Mouse (Mus musculus): ENCODE measurements around the gene Fam186a. TPM values are rescaled to one million over a fixed set of nuclear protein-coding genes. Genes with fewer than 3 reads are reported as not detected.
A peak's percentile ranks its signal among the peaks of the same experiment; 100 is the strongest.
"Not testable (repeated sequence)": the region's sequence is repeated elsewhere in the genome, so short reads cannot be mapped to it uniquely, and the experiment has no call there.

The Fam186a gene
- not detected in 2 replicates for total RNA-seq (2015; ENCODE audit: low replicate concordance)
- total RNA-seq (2017; ENCODE audit: low replicate concordance), result not detected in 2 replicates

DNA sequence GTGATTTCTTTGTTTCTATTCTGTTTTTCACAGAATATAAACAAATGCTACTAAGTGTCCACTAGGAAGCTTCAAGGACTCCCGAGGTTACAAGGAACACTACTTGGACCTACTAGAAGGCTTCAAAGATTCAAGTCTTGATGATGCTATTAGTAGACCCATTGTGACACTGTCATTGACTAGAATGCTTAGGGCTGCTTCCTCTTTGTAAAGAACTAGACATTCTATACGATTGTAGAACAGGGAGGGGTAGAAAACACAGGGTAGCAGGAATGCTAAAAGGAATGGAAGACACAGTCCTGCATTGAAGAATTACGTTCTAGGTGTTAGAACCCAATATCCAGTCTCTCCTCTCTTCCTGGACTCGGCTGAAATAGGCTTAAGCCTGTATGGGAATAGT lies at the start of gene Fam186a:
TSS of gene Fam186a (minus strand) at position 101 of the 400 bp plus-strand sequence.
- no peak for ATAC-seq (replicated peaks; ENCODE audit: low FRiP score, poor library complexity, severe bottlenecking)

DNA sequence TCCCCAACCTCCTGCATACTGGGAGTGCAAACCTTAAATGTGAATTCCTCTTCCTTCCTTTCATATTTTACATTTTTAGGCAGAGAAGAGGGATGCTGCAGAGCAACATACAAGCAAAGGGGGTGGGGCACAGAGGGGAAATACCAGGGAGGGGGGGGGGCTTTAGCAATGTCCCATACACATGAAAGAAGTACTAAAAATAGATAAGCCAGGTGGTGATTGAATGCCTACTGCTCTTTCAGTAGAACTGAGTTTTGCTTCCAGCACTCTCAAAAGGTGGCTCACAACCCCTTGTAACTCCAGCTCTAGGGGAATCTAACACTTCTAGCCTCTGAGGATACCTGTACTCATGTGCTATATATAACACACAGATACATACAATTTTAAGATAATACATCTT lies 39.3 kb upstream of the Fam186a start:
- ATAC-seq (replicated peaks; ENCODE audit: low FRiP score, poor library complexity, severe bottlenecking), result no peak

DNA sequence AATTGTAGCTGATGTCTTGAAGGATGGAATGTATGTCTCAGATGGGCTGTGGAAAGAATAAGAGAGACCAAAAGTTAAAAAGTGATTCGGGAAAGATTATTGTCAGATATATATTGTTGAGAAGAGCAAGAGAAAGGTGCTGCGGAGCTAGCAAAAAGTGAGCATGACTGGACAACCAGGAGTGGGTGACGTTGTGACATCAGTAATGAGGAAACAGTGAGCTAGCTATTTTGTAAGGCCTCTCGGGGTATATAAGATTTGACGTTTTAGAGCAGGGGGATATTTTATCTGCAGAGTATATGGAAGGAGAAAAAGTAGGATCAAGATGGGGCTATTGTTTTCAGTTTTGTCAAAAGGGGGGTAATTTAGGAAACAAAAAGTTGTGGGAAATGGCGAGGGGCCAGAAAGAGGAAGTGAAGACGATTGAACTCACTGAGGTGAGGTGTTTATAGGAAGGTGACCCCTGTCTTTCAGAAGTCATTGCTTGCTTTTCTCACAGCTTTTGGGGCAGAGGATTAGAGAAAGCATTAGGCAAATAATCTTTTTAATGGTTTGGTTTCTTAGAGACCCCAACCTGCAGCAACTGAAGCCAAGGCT lies 37.9 kb upstream of the Fam186a start:
- no peak for ATAC-seq (replicated peaks; ENCODE audit: low FRiP score, poor library complexity, severe bottlenecking)

DNA sequence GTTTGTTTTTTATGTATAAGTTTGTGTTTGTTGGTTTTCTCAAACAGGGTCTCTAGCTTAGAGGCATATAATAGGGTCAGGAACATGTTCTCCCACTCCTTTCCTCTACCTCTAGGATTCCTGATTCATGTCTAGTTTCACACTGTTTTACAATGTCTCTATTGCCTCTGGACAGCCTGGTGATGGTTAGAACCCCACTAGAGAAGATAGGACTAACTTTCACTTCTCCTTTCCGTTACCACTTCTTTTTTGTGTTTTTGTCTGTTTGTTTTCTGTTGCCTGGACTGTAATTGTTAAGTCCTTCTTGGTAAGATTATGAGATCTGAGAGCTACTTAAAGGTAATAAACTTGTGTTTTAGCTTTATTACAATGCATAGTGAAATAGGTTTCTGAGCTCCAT lies 32.5 kb upstream of the Fam186a start:
- no peak for ATAC-seq (replicated peaks; ENCODE audit: low FRiP score, poor library complexity, severe bottlenecking)

DNA sequence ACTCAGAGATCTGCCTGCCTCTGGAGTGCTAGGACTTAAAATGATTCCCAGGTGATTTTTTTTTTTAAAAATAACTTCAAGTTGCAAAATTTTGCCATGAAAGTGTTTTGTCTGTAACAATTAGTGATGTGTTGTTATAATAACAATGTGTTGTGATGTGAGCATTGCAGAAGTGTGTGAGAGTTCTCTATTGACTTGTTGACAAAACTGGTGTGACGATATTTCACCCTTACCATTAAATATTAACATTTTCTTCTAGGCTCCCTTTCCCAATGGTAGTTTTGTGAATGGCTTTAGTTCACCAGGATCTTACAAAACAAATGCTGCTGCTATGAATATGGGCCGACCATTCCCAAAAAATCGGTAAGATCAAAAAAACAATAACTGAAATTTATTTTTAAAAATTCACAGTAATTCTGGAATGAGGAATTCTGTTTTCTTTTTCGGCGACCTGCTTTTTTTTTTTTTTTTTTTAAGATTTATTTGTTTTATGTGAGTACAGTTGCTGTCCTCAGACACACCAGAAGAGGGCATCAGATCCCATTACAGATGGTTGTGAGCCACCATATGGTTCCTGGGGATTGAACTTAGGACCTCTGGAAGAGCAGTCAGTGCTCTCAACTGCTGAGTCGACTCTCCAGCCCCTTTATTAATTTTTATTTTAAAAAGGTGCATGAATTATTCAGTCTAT lies 30.4 kb upstream of the Fam186a start:
- no peak for ATAC-seq (replicated peaks; ENCODE audit: low FRiP score, poor library complexity, severe bottlenecking)

DNA sequence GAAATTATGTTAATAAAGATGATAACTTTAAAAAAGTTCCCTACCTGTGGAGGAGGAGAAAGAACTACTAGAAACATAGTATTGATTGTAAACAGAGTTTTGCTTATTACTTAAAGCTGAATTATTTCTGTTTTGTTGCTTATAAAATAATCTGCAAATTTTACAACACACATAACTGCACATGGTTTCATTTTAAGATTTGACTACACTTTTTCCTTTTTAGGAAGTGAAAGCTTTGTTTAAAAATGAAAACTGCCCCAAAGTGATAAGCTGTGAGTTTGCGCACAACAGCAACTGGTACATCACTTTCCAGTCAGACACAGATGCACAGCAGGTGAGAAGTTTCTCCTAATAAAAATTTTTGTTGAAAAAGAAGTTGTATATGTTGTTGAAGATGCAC lies 26.2 kb upstream of the Fam186a start:
- no peak for ATAC-seq (replicated peaks; ENCODE audit: low FRiP score, poor library complexity, severe bottlenecking)

DNA sequence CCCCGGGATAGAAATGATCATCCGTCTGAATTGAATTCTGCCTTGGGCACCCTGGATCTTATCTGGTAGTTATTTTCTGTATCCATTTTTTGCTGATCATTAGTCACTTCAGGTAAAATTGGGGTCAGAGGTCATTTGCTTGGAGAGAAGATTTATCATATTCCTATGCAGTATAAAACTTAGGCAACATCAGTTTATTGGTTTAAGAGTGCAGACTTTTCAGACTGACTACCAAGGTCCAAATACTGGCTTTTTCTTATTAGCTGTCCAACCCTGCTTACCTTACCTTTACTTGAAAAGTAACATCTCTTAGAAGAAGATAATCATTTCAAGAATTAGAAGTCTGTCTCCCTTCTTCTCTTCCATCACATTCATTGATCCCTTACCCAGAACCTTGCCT lies 12.9 kb upstream of the Fam186a start:
- no peak for ATAC-seq (replicated peaks; ENCODE audit: low FRiP score, poor library complexity, severe bottlenecking)

DNA sequence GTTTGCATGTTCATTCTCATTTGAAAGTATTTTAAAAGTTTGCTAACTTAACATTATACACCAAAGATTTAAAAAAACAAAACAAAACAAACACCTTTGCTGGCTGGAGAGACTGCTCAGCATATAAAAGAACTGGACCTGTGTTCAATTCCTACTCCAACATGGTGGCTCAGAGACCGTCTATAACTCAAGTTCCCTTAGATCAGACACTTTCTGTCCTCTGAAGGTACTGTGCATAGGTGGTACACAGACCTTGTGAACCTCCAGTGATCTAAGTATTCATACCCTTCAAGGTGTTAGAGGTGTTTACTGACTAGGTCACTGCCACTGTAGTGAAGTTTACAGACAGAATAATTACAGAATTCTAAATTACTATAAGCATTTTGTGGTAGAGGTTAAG lies 12.4 kb upstream of the Fam186a start:
- ATAC-seq (replicated peaks; ENCODE audit: low FRiP score, poor library complexity, severe bottlenecking), result no peak

DNA sequence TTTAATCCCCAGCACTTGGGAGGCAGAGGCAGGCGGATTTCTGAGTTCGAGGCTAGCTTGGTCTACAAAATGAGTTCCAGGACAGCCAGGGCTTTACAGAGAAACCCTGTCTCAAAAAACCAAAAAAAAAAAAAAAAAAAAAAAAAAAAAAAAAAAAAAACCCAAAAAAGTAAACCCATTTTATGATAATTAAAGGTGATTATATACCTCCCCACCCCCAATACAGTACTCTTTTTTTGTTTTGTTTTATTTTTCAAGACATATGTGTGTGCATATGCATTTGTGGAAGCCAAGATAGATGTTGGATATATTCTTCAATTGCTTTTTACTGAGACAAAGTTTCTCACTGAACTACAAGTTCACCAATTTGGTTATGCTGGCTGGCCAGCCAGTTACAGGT lies 9.3 kb upstream of the Fam186a start:
- ATAC-seq (replicated peaks; ENCODE audit: low FRiP score, poor library complexity, severe bottlenecking), result not testable (repeated sequence)

DNA sequence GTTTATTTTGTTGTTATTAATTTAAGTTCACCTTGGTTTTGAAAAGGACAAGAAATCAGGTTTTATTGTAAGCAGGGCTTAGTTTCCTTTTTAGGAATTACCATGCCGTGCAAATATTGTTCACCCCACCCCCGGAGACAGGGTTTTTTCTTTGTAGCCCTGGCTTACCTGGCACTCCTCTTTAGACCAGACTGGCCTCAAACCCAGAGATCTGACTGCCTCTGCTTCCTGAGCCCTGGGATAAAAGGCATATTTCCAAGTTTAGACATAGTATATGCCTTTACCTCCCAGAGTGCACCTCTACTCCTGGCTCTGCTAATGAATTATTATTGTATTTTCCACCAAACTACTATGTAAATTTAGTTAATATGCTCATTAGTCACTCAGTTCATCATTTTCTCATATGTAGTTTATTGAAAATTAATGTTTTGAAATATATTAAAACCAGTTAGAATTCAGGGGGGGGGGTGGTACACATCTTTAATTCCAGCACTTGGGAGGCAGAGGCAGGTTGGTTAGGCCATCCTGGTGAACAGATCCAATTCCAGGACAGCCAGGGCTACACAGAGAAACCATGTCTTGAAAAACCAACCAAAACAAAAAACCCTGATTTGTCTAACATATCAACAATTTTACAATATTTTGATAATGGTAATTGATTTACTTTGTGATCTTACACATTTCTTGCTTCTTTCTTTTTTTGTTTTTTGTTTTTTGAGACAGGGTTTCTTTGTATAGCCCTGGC lies 7.8 kb upstream of the Fam186a start:
- ATAC-seq (replicated peaks; ENCODE audit: low FRiP score, poor library complexity, severe bottlenecking), result no peak

DNA sequence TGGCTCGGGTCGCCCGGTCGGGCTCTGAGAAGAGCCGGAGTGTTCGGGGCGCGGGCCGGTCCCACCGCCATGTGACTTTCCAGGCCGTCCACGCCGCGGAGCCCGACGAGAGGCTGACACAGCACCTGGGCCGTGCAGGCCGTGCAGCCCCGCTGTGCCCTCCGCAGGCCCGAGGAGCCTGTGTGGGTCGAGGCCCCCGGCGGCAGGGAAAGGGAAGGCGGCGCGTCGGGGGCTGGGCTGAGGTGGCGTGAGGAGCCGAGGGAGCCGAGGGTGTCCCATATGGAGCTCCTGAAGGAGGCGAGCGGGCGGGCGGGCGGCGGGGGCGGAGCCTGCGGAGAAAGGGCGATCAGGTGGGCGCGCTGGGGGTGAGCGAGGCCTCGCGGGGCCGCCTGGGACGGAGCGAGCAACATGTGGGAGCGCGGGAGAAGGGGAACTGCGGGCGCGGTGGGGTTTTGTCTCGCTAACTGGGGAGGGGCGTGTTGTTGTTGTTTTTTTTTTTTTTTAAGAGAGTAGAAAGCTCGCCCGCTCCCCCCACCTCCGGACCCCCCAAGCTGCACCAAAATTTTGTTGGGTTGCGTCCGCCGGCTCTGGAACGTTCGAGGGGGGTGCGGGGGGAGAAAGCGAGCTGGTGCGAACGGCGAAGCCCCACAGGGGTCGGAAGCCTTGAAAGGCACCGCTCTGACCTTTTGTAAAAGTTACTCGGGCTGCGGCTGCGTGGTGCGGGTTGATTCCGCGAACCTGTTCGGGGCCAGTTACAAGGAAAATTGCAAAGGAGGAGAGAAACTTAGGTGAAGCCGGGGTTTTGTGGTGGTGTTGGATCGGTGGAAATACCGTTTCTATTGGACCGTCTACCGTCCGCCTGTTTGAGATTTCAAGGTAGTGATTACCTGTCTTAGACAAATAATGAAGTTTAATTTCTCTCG lies 6.4 kb upstream of the Fam186a start:
- ATAC-seq (replicated peaks; ENCODE audit: low FRiP score, poor library complexity, severe bottlenecking), result peak; percentile 52

DNA sequence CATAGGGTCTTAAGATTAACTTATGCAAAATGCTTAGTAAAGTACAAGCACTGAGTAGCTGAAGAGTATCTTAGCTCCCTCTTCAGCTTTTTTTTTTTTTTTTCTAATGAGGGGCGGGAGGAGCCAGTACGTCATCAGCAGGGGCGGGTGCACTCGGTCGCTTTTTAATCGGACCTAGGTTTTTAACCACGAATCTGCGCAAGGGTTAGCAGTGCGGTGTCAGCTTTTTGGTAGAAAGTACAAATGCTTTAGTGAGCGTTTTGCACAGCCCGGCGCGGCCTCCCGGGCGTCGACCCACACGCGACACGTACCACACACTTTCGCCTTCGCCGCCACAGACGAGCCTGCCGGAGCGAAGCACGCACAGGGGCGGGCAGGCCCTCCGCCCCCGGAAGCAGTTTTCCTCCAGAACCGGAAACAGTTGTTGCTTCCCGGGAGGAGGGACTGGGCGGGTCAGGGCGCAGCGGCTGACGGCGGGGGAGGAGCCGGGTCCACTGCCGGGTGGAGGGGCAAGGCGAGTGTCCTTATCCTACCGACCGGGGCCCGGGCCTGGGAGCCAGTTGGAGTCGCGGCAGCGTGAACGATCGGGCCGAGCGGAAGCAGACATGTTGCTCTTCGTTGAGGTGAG lies 5.6 kb upstream of the Fam186a start:
- ATAC-seq (replicated peaks; ENCODE audit: low FRiP score, poor library complexity, severe bottlenecking), result peak; percentile 98

DNA sequence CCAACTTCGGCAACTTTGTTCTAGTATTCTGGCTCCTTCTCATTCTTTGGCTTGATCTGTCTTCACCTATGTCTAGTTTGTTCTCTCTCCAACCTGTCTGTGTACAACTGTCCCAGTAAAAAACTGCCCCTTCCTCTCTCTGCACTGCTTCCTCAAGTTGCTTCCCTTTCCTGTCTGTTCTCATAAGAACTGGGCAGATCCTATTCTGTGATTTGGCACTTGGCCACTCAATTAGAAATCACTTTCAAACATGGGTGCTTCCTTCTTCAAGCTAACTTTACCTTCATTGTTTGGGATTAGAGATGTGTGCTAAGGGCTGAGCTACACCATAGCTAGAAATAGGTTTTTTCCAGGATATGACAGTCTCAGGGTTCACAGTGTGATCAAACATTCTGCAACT lies 3.7 kb upstream of the Fam186a start:
- ATAC-seq (replicated peaks; ENCODE audit: low FRiP score, poor library complexity, severe bottlenecking), result no peak

DNA sequence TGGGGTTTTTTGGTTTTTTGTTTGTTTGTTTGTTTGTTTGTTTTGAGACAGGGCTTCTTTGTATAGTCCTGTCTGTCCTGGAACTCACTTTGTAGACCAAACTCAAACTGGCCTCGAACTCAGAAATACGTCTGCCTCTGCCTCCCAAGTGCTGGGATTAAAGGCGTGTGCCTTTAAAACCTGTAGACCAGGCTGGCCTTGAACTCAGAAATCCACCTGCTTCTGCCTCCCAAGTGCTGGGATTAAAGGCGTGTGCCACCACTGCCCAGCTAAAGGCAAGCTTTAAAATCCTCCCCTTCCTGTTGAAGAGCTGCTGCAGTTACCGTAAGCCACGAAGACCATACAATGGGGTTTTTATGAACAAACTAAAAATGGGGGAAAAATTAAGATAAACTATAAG lies 2.9 kb upstream of the Fam186a start, which contains the start of gene Larp4:
TSS of gene Larp4 (plus strand) at position 301 of the 400 bp plus-strand sequence.
- ATAC-seq (replicated peaks; ENCODE audit: low FRiP score, poor library complexity, severe bottlenecking), result not testable (repeated sequence)

DNA sequence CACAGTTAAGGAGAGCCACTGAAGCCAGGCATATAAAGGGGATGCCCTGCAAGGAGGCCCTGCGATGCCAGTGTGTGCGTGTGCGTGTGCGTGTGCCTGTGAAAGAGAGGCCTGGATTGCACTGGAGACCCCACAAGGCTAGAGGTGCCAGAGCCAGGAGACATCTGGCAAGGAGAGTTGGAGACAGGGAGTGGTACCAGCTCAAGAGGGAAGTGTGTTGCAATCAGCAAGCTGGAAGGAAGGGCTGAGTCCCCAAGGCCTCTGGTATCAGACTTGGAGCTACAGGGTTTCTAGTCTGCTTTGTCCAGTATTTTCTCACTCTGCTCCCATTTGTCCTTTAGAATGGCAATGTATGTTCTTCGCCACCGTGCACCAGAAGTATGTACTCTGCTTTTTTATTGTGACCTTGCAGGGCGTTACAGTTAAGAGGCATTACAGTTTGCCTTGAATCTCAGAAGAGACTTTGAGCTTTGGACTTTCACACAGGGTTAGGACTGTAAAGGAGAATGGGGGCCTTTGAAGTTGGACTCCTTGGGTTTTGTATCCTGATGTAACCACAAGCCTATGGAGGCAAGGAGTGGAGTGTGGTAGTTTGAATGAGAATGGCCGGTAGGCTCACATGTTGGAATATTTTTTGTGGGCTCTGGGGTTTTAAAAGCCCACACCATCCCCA lies 1.6 kb downstream of the Fam186a start:
- ATAC-seq (replicated peaks; ENCODE audit: low FRiP score, poor library complexity, severe bottlenecking), result no peak

DNA sequence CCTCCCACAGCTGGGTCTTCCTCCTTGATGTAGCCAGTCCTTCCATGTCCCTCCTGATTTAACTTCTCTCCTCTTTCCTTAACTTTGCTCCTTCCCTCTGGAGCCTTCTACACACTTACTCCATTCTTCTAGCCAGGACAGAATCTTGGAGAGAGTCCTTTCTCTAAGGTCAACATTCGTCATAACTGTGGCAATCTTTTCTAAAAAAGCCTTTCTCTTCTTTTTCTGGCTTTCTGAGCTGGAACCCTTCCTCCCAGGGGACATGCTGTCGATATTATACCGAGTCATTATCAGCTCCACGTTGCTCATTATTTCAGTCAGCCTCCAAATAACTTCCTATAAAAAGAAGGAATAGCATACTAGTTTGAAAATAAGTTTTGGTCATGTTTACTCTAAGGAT lies 11.5 kb downstream of the Fam186a start:
- ATAC-seq (replicated peaks; ENCODE audit: low FRiP score, poor library complexity, severe bottlenecking), result no peak

DNA sequence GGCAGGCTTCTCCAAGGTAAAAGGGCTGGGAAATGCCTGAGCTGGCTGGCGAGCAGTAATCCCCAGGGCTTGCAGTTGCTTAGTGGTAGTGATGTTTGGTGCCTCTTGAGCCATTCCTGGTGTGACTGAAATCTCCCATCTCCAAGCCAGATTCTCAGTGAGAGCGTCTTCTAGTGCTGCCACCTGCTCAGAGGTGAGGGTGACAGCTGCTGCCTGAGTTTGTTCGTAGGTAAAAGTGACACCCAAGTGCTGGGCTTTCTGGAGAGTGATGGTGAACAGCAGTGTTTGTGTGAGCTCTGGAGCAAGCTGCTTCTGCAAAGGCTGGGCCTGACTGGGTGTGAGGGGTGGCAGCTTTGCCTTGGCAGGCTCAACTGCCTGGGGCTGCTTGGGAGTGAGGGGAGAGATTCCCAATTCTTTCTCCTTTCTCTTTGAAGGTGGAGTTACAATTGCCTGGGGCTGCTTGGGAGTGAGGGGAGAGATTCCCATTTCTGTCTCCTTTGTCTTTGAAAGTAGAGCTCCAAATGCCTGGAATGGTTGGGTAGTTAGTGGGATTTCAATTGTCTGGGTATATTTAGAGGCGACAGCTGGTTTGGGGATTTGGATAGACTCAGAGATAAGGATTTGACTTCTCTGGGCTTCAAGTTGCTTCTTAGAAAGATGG lies 25.8 kb downstream of the Fam186a start:
- no peak for ATAC-seq (replicated peaks; ENCODE audit: low FRiP score, poor library complexity, severe bottlenecking)

DNA sequence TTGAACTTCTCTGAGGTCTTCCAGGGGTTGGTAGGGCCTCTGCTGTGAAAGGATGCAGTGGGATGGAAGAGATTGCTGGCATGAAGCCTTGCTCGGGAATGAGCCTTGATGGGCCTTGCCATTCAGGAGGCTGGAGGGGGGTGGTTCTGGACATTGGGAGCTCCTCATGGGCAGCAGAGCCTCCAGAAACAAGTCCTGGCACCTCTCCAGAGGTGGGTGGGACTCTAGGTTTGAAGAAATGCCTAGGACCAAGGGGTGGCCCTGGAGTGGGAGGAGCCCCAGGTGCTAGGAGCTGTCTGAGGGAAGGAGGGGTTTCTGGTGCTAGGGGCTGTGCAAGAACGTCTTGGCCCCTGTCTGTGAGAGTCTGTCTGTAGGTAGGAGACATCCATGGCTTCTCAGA lies 26.4 kb downstream of the Fam186a start:
- no peak for ATAC-seq (replicated peaks; ENCODE audit: low FRiP score, poor library complexity, severe bottlenecking)

Measured in erythroid progenitor cell, adult 5-6 weeks (primary cell).